10 mouse cellular contexts compared by ENCODE assay signal in the genomic region with DNA sequence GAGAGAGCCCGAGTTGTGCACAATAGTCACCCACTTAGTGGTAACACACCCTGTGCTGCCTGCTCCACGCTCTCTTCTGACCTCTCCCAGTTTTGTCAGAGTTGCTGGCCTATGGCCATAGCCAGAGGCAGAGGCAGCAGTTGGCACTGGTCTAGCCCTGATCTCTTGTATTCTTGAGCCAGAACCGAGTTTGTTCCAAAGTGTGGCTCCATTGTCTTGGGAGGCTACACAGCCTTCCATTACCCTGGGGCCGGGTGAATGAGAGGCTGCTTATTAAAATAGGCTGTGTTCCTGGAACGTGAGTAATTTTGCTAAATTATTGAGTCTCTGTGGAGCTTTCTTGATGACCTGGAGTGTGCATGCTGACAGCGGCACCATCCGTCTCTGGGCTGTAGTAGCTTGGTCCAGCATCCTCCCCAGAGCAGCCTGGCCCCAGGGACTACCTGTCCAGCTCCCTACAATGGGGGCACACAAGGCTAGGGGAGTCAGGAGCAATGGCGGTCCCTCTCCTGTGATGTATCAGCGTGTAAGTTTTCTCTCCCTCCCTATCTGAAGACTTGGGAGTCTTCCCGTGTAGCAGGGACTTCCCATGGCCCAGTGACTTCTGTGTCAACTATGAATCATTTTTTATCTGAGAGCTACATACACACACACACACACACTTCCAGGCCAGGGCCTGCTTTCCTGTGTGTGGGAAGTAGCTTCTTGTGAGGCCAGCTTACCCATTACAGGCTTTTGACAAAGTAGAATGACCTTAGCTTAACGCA.
A peak's percentile ranks its signal among the peaks of the same experiment; 100 is the strongest.
DNase-seq lines count a peak whose midpoint lies in the region; ATAC-seq and TF ChIP-seq lines count a peak whose summit lies in the region.
"Had no signal": no experiment of that assay in that cellular context is flagged by ENCODE, and none has a peak within 500 bp of the region (broad histone marks: within the 10 kb centered on the region; RNA-seq: fewer than 3 reads in every experiment).

No protein-coding gene starts in this region.

- peak; percentile 56 for ATAC-seq in forebrain, embryonic 15.5 days (replicated peaks)
- no peak for ATAC-seq in forebrain, embryonic 12.5 days (ENCODE audit: low FRiP score)
- peak; percentile 24; the same call in 1 of the 2 replicates for ATAC-seq in lung, embryonic 14.5 days (ENCODE audit: insufficient read depth)
- ATAC-seq in forebrain, embryonic 16.5 days: peak; percentile 73
- no peak; the same call in 1 of the 2 replicates for ATAC-seq in kidney, postnatal 0 days (replicated peaks; ENCODE audit: low FRiP score, low read depth)

- H3K27me3 ChIP-seq in forebrain, embryonic 15.5 days: no peaks in the 10 kb centered on the region
- peaks cover 7% of the 10 kb centered on the region; the same call in 1 of the 2 replicates for H3K27me3 ChIP-seq in forebrain, embryonic 12.5 days
- no peaks in the 10 kb centered on the region for H3K27me3 ChIP-seq in lung, embryonic 14.5 days (ENCODE audit: insufficient read depth, low read length)
- H3K27me3 ChIP-seq in forebrain, embryonic 16.5 days (replicated peaks; ENCODE audit: control insufficient read depth, insufficient read depth, low read length): no peaks in the 10 kb centered on the region
- no peaks in the 10 kb centered on the region for H3K27me3 ChIP-seq in kidney, postnatal 0 days (ENCODE audit: insufficient read depth, low read length)

- peak; percentile 36 for DNase-seq in lung, embryonic 14.5 days
- no peak for DNase-seq in lung, postnatal 25 days (ENCODE audit: low spot score)
- DNase-seq in kidney, postnatal 0 days (ENCODE audit: low spot score): peak; percentile 85
- no peak for DNase-seq in layer of hippocampus, adult 8-10 months (ENCODE audit: low spot score in 2 of 2)
- DNase-seq in spleen, postnatal 4 days (ENCODE audit: low spot score in 2 of 2): no peak
- DNase-seq: layer of hippocampus, postnatal 36 days; lung, adult 18-20 months had no signal

- H3K4me1 ChIP-seq in forebrain, embryonic 15.5 days: peaks cover 36% of the 10 kb centered on the region
- H3K4me1 ChIP-seq in forebrain, embryonic 12.5 days: peaks cover 9% of the 10 kb centered on the region
- H3K4me1 ChIP-seq in lung, embryonic 14.5 days (ENCODE audit: insufficient read depth): no peaks in the 10 kb centered on the region
- H3K4me1 ChIP-seq in forebrain, embryonic 16.5 days (replicated peaks; ENCODE audit: control insufficient read depth, insufficient read depth, low read length): peaks cover 16% of the 10 kb centered on the region
- H3K4me1 ChIP-seq in kidney, postnatal 0 days (replicated peaks; ENCODE audit: insufficient read depth, low read length): peaks cover 5% of the 10 kb centered on the region; the same call in 1 of the 2 replicates

- H3K4me2 ChIP-seq in forebrain, embryonic 15.5 days (replicated peaks): no peak overlapping the region
- no peak overlapping the region for H3K4me2 ChIP-seq in forebrain, embryonic 12.5 days
- no peak overlapping the region for H3K4me2 ChIP-seq in lung, embryonic 14.5 days
- no peak overlapping the region for H3K4me2 ChIP-seq in forebrain, embryonic 16.5 days (ENCODE audit: low read length)
- H3K4me2 ChIP-seq in kidney, postnatal 0 days (ENCODE audit: low read length): no peak overlapping the region

- no peaks in the 10 kb centered on the region for H3K36me3 ChIP-seq in forebrain, embryonic 15.5 days
- no peaks in the 10 kb centered on the region for H3K36me3 ChIP-seq in forebrain, embryonic 12.5 days (replicated peaks)
- H3K36me3 ChIP-seq in lung, embryonic 14.5 days (ENCODE audit: insufficient read depth): no peaks in the 10 kb centered on the region
- H3K36me3 ChIP-seq in forebrain, embryonic 16.5 days (ENCODE audit: control insufficient read depth, insufficient read depth): no peaks in the 10 kb centered on the region
- no peaks in the 10 kb centered on the region for H3K36me3 ChIP-seq in kidney, postnatal 0 days (ENCODE audit: insufficient read depth, low read length)

- 0 out of 2 replicates have a peak overlapping the region, but pooled peaks have one; percentile 16 for H3K27ac ChIP-seq in forebrain, embryonic 15.5 days (replicated peaks)
- no peak overlapping the region for H3K27ac ChIP-seq in forebrain, embryonic 12.5 days
- no peak overlapping the region for H3K27ac ChIP-seq in lung, embryonic 14.5 days (ENCODE audit: low read depth)
- H3K27ac ChIP-seq in forebrain, embryonic 16.5 days (ENCODE audit: low read length): no peak overlapping the region
- H3K27ac ChIP-seq in kidney, postnatal 0 days: 0 out of 2 replicates have a peak overlapping the region, but pooled peaks have one; percentile 25

- whole genome bisulfite sequencing in forebrain, embryonic 15.5 days: 49% methylated on average over 11 of the region's 11 CpGs
- 71% methylated on average over 11 of the region's 11 CpGs for WGBS in forebrain, embryonic 12.5 days
- 64% methylated on average over 11 of the region's 11 CpGs for WGBS in lung, embryonic 14.5 days
- 42% methylated on average over 11 of the region's 11 CpGs for WGBS in forebrain, embryonic 16.5 days
- 56% methylated on average over 11 of the region's 11 CpGs for WGBS in kidney, postnatal 0 days

- no peak overlapping the region for H3K4me3 ChIP-seq in forebrain, embryonic 15.5 days
- no peak overlapping the region for H3K4me3 ChIP-seq in forebrain, embryonic 12.5 days (replicated peaks)
- no peak overlapping the region for H3K4me3 ChIP-seq in lung, embryonic 14.5 days (ENCODE audit: low read depth, low read length)
- H3K4me3 ChIP-seq in forebrain, embryonic 16.5 days (replicated peaks; ENCODE audit: low read length): no peak overlapping the region
- no peak overlapping the region for H3K4me3 ChIP-seq in kidney, postnatal 0 days (replicated peaks; ENCODE audit: low read depth, low read length)

- no peak overlapping the region for H3K9ac ChIP-seq in forebrain, embryonic 15.5 days (replicated peaks)
- H3K9ac ChIP-seq in forebrain, embryonic 12.5 days: no peak overlapping the region
- no peak overlapping the region for H3K9ac ChIP-seq in lung, embryonic 14.5 days
- H3K9ac ChIP-seq in forebrain, embryonic 16.5 days (replicated peaks; ENCODE audit: low read depth, low read length): no peak overlapping the region
- no peak overlapping the region for H3K9ac ChIP-seq in kidney, postnatal 0 days (ENCODE audit: low read depth, low read length)

- TF ChIP-seq CTCF in lung, embryonic 14.5 days (IDR thresholded peaks at IDR 0.05; ENCODE audit: low read depth): no peak
- no peak for TF ChIP-seq CTCF in kidney, postnatal 0 days (IDR thresholded peaks at IDR 0.05; ENCODE audit: low read depth)

- H3K9me3 ChIP-seq in forebrain, embryonic 15.5 days: no peaks in the 10 kb centered on the region
- H3K9me3 ChIP-seq in forebrain, embryonic 12.5 days: no peaks in the 10 kb centered on the region
- no peaks in the 10 kb centered on the region for H3K9me3 ChIP-seq in lung, embryonic 14.5 days (ENCODE audit: low read depth, low read length)
- H3K9me3 ChIP-seq in forebrain, embryonic 16.5 days (ENCODE audit: control insufficient read depth, low read length): no peaks in the 10 kb centered on the region
- H3K9me3 ChIP-seq in kidney, postnatal 0 days (replicated peaks; ENCODE audit: low read length): no peaks in the 10 kb centered on the region

Comparison
In these comparisons a context has a peak if more than half of its experiments do, and no peak if none do; other contexts are left out.
1. ATAC-seq: peak in forebrain, embryonic 15.5 days (single experiment), lung, embryonic 14.5 days (single experiment) and forebrain, embryonic 16.5 days (single experiment); none in forebrain, embryonic 12.5 days (single experiment) and kidney, postnatal 0 days (single experiment).
2. H3K27ac ChIP-seq: peak in forebrain, embryonic 15.5 days (single experiment) and kidney, postnatal 0 days (single experiment); none in forebrain, embryonic 12.5 days (single experiment), lung, embryonic 14.5 days (single experiment) and forebrain, embryonic 16.5 days (single experiment).
3. DNase-seq: peak in lung, embryonic 14.5 days (single experiment) and kidney, postnatal 0 days (single experiment); none in lung, postnatal 25 days (single experiment), layer of hippocampus, adult 8-10 months (0 of 2) and spleen, postnatal 4 days (0 of 2).